Mouse (Mus musculus): ENCODE measurements around the gene Hck.

Hck gene

DNA sequence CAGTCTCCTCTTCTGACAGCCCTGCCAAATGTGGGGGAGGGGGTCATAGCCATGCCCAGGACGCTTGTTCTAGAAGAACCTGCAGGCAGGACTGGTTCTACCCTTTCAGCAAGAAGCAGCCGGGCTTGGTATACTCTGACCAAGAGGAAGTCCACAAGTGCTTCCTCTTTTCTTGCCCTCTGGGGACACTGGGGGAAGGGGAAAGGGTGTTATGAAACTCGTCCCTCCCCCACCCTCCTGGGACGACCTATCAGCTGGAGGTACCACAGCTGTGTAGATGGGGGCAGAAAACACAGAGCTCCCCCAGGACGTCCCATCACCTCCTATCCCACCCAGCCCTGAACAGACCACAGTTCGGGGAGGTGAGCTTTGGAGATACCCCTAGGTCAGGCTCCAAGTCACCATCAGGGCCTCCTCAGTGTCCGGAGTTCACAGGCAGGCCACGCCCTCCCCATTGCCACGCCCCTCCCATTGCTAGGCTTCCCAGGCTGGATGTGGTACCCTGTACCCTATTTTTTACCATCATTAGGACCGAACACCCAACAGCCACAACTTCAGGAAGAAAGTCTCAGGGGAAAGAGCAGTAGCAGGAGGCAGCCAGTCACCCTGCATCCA, 17.6 kb upstream of the Hck start:
- in situ Hi-C loops (cut with MseI, MboI), result no loop called here

DNA sequence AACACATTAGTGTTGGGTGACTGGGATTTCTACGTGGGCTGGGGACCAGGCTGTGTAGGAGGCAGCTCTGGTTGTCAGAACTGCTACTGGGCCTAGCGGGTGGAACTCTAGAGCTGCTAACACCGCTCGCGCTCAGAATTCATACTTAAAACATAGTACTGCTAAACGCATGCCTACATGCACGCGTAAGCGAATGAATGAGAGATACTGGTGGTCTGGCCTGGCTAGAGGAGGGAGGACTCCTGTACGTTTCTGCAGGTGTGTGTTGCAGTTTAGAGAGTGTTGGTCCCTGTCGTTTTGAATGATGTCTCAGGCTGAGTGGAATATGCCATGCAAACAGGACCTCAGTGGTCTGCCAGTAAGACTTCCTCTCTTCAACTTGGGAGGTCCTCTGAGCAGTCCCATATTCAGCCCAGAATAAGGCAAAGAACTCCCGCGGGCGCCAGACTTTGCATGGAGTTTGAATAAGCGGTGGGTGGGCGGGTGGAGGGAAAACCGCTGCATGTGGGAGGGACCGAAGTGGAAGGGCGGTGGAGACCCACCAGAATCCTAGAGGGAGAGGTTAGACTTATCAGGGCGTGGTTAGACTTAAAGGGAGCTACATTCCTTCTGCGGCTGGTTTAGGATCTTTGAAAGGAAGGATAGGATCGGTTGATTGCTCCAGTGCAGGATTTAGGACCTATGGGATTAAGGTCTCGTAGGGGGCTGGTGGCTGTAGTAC, 1.1 kb upstream of the Hck start:
- in situ Hi-C loops (cut with MseI, MboI), result no loop called here

DNA sequence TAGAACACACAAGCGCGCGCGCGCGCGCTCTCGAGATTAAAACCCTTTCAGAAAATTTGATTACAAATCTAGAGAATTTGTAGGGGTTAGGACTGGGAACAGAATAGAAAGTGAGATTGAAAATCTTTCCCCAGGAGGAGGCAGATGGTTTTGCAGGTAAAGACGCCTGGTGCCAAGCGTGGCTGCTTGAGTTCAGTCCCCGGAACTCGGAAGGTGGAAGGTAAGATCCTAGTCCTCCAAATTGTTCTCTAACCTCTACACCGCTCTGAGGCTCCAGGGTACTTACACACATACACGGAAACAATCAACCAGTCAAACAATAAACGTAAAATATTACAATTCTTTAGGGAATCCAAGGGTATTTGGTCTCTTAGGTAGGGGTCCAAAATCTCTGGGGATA, 466 bp upstream of the Hck start:
- in situ Hi-C loops (cut with MseI, MboI), result no loop called here

GRCm38 (mm10) chr2:153109596-153109995, 1.3 kb downstream of the Hck start:
- in situ Hi-C loops (cut with MseI, MboI), result no loop called here

- in situ Hi-C loops (cut with MseI, MboI), result no loop called here
Measured at GRCm38 (mm10) chr2:153111298-153111697, 3.0 kb downstream of the Hck start.

DNA sequence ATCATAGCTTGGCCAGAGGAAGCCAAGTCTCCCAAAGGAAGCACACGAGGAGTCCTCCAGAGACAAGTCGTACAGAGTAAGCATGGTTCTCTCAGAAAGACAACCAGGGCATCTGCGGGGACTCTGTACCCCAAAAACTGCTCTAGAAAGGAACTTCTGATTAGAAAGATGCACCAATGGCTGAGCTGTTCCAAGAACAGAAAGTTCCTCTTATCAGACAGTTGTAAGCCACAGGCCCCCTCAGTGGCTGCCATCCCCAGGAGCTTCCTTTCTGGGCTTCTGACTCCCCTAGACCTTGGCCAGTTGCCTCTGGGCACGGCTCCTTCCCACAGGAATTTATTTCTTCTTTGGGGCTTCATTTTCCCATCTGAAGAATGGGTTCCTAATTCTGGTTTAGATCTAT, 7.4 kb downstream of the Hck start:
- in situ Hi-C loops (cut with MseI, MboI), result no loop called here

GRCm38 (mm10) chr2:153117051-153117486, 8.8 kb downstream of the Hck start:
- in situ Hi-C loops (cut with MseI, MboI), result no loop called here

DNA sequence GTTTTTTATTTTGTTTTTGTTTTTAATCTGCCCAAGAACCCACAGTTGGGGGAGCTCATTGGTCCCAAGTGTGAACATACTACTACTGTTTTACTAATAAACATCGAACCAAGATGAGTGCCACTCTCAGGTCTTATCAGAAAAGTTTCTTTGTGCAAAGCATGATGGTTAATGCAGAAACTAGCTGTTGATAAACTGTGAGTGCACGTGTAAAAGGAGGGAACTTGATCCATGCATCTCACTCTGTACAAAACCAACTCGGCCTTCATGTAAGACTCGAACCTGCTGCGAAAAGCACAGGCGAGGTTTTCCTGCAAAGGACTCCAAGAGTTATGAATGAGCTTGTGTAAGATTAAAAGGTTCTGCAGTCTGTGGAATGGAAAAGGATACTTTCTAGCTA, 11.2 kb downstream of the Hck start:
- in situ Hi-C loops (cut with MseI, MboI), result no loop called here

- in situ Hi-C loops (cut with MseI, MboI), result no loop called here
Measured at GRCm38 (mm10) chr2:153120126-153120525, 11.9 kb downstream of the Hck start.

GRCm38 (mm10) chr2:153121821-153122615, 13.8 kb downstream of the Hck start:
- in situ Hi-C loops (cut with MseI, MboI), result no loop called here

DNA sequence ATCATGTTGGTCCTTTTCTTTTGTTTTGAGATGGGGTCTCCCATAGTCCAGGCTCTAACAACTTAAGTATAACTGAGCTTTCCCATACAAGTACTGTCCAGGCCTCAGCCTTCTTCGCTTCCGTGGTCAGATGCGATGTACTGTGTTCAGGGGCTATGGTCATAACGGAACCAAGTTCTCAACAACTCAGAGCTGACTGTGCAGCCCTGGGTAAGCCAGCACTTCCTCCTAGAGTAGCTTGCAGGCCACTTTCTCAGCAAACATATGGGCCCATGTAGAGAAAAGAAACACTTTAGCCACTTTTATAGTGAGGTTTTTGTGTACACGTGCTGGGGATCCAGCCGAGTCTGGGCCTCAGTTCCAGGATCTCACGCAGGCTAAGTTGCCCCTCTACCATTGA, 14.4 kb downstream of the Hck start:
- in situ Hi-C loops (cut with MseI, MboI), result no loop called here

GRCm38 (mm10) chr2:153125875-153126274, 17.6 kb downstream of the Hck start:
- in situ Hi-C loops (cut with MseI, MboI), result no loop called here

DNA sequence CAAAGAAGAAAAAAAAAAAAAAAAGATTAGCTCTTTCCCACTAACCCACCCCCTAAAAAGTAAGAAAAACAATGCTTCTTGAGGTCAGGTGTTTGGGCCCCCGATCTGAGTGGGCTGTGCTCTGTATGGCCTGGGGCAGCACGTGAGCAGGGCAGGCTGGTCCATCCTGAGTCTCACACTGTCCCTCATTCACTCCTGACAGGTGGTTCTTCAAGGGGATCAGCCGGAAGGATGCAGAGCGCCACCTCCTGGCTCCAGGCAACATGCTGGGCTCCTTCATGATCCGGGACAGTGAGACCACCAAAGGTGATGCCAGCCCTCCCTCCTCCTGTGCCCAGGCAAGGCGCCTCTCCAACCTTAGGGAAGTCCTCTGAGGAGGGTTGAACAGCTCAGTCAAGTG, 22.8 kb downstream of the Hck start:
- in situ Hi-C loops (cut with MseI, MboI), result loop anchor here (10.0 kb wide), 1 partner anchor 46 kb away; no protein-coding TSS in a partner anchor

DNA sequence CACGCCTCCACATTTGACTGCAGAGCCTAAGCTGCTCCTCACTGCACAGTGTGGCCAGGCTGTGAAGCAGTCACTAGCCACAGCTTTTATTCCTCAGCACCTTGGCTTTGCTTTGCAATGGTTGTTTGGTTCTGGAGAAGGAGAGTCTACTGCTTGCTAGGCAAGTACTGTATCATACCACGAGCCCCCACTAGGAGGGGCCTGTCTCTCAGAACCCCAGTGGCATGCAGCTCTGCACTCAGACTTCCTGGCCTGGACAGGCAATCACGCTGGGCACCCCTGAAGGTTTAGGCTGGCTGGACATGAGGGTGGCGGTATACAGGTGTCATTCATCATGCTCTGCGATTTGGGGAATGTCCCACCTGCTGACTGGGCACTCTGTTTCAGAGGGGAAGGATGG, 26.0 kb downstream of the Hck start:
- in situ Hi-C loops (cut with MseI, MboI), result loop anchor here (10.0 kb wide), 1 partner anchor 49 kb away; no protein-coding TSS in a partner anchor

DNA sequence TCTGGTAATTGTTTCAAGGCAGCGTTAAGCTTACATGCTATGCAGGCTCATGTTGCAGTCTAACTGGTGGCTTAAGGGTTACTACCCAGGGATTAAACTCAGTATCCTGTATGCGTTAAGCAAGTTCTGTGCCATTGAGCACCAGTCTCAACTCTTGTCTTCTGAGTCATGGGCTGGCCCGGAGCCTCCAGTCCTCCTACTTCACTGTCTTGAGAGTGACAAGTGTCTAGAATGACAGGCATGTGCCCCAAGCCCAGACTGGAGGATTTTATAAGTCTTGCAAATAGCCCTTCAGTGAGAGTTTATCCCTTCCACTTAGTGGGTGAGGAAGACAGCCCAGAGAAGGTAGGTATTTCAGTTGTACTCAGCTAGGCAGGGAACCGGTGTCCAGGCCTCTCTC, 27.9 kb downstream of the Hck start:
- in situ Hi-C loops (cut with MseI, MboI), result loop anchor here (10.0 kb wide), 1 partner anchor 51 kb away; no protein-coding TSS in a partner anchor

DNA sequence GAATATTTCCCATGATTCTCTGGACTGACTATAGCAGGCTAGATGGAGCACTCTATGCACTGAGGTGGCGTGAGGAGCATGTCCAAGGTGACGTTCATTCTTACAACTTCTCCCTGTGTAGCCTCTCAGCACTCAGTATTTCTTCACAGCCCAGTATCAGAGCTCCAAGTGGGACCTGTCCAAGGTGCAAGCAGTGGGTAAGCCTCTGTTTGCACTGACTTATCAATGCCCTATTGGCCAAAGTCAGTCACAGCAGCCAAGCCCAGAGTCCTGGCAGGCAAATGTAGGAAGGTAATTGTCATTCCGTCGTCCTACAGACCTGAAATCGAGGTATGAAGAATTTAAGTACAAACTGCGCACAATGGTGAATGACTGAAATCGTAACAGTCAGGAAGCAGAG, 30.9 kb downstream of the Hck start:
- in situ Hi-C loops (cut with MseI, MboI), result loop anchor here (10.0 kb wide), 1 partner anchor 54 kb away; no protein-coding TSS in a partner anchor

DNA sequence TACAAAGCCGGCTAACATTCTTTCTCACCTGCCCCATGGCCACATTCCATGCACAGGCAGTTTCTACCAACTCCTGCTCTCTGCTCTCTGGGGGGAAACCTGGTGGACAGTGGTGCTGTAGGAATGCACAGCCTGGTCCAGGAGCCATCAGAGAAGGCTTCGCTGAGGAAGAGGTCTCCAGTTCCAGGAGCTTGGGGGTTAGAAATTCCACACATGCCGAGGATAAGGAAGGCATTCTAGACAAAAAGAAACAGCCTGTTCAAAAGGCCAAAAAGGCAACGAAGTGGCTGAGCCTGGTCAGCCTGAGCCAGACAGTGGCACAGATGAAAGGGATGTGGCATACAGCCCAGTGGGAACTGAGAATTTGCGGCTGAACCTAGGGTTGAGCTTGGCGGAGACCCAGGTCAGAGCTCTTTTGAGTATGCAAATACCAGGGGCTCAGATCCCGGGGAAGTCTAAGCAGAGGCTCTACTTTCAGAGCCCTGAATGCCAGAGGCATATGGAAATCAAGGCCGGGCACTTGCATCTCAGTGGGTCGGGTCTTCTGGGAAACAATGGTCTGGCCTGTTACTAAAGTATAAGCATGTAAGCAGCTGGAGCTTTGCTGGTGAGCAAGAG, 31.8 kb downstream of the Hck start:
- in situ Hi-C loops (cut with MseI, MboI), result loop anchor here (10.0 kb wide), 2 partner anchors 55 to 225 kb away; partner anchors contain the start of gene Mylk2 (in 1 of the 2)

- in situ Hi-C loops (cut with MseI, MboI), result loop anchor here in 1 of 2 experiments (10.0 kb wide), 1 partner anchor 228 kb away; the partner anchor contains the start of gene Mylk2
Measured at GRCm38 (mm10) chr2:153142620-153143199, 34.4 kb downstream of the Hck start.

- in situ Hi-C loops (cut with MseI, MboI), result loop anchor here in 1 of 2 experiments (10.0 kb wide), 1 partner anchor 231 kb away; the partner anchor contains the start of gene Mylk2
Measured at GRCm38 (mm10) chr2:153145346-153145745, 37.1 kb downstream of the Hck start.

GRCm38 (mm10) chr2:153147236-153147635, 39.0 kb downstream of the Hck start:
- in situ Hi-C loops (cut with MseI, MboI), result loop anchor here in 1 of 2 experiments (10.0 kb wide), 1 partner anchor 232 kb away; the partner anchor contains the start of gene Mylk2

GRCm38 (mm10) chr2:153147715-153148114, 39.4 kb downstream of the Hck start:
- in situ Hi-C loops (cut with MseI, MboI), result loop anchor here in 1 of 2 experiments (10.0 kb wide), 1 partner anchor 233 kb away; the partner anchor contains the start of gene Mylk2

All from mouse trophoblast stem cell (cell line).